In the genomic region with DNA sequence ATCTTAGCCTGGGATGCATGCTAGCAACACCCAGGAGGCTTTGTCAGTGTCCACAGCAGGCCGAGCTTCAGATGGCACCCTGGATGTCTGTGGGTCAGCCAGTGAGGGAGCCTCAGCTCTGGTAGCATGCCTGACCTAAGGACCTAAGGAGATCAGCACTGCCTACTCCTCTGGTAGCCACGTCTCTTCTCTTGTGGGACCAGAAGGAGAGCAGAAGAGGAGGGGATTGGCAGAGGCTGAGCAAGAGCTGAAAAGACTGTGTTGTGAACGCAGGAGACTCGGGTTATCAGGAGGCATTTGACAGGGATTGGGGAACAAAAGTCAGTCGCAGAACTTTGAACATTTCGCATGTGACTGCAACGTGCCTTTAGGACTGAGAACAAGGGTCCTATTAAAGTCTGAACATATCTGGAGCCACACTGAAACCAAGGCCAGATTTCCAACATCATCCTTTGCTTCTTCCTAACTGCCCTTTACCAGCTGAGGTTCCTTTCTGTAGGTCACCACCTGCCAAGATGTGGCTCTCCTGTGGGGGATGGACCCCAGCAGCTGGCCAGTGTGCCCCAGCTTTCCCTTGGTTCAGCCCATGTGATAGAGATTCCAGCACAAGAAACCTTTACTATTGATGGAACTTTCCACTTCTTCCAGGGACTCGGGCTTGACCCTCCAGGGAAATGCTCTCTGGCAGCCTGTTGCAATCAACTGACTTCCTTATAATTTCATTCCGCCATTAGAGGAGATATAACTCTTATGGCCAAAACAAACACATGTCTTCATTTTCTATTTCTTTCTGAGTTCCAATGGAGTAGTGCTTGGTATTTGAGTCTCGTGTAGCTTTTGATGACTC, we compare ENCODE assay signal across 24 mouse cellular contexts.
A peak's percentile ranks its signal among the peaks of the same experiment; 100 is the strongest.
DNase-seq lines count a peak whose midpoint lies in the region; TF ChIP-seq lines count a peak whose summit lies in the region.
"Had no signal": no experiment of that assay in that cellular context is flagged by ENCODE, and none has a peak within 500 bp of the region (broad histone marks: within the 10 kb centered on the region; RNA-seq: fewer than 3 reads in every experiment).

No protein-coding gene starts in this region.

- TF ChIP-seq CTCF in gastrocnemius, adult 2 months (IDR thresholded peaks at IDR 0.05): no peak
- TF ChIP-seq CTCF in layer of hippocampus, adult 2 months (conservative IDR thresholded peaks at IDR 0.05): no peak

- no peak overlapping the region for H3K4me3 ChIP-seq in gastrocnemius, adult 2 months
- no peak overlapping the region for H3K4me3 ChIP-seq in layer of hippocampus, adult 2 months
- H3K4me3 ChIP-seq in brown adipose tissue, adult 24 weeks (ENCODE audit: insufficient read depth, low read depth, low read length): no peak overlapping the region
- H3K4me3 ChIP-seq: embryonic facial prominence, embryonic 12.5 days; forebrain, embryonic 13.5 days; heart, embryonic 15.5 days; hindbrain, embryonic 15.5 days; midbrain, embryonic 10.5 days; myocyte; neural tube, embryonic 13.5 days had no signal

- peak overlapping the region; percentile 56 for H3K27ac ChIP-seq in gastrocnemius, adult 2 months
- H3K27ac ChIP-seq in layer of hippocampus, adult 2 months: peak overlapping the region; percentile 92
- H3K27ac ChIP-seq in brown adipose tissue, adult 24 weeks (replicated peaks; ENCODE audit: low read depth, low read length): peak overlapping the region; percentile 25; the same call in 1 of the 2 replicates
- H3K27ac ChIP-seq: embryonic facial prominence, embryonic 12.5 days; forebrain, embryonic 13.5 days; heart, embryonic 15.5 days; hindbrain, embryonic 15.5 days; midbrain, embryonic 10.5 days; neural tube, embryonic 13.5 days had no signal

- H3K4me1 ChIP-seq in brown adipose tissue, adult 24 weeks (ENCODE audit: control insufficient read depth, insufficient read depth, insufficient read length, low read length): peaks cover 13% of the 10 kb centered on the region

- DNase-seq in gastrocnemius, adult 2 months: no peak
- DNase-seq in gastrocnemius, postnatal 25 days: no peak
- DNase-seq in kidney, adult 11 months: peak; percentile 41
- DNase-seq in kidney, postnatal 4 days: no peak
- no peak for DNase-seq in layer of hippocampus, adult 2 months (ENCODE audit: low spot score in 2 of 2)
- no peak for DNase-seq in layer of hippocampus, adult 11-12 months (ENCODE audit: low spot score)
- no peak for DNase-seq in thymus, postnatal 0 days (ENCODE audit: low spot score)
- DNase-seq: adrenal gland, adult 2 months; cerebellum, adult 18-20 months; cerebellum, postnatal 14 days; gastrocnemius, postnatal 36 days; layer of hippocampus, postnatal 36 days; lung, postnatal 4 days; retina, postnatal 1 day; right cerebral cortex, postnatal 25 days; spleen, adult 18-20 months had no signal

- intact Hi-C loops in gastrocnemius, adult 2 months (cut with DNase I): no loop called here

Comparison
In these comparisons a context has a peak if more than half of its experiments do, and no peak if none do; other contexts are left out.
1. H3K27ac ChIP-seq: peak in every context shown above with its lines; median percentile 92 in layer of hippocampus, adult 2 months; 56 in gastrocnemius, adult 2 months; 25 in brown adipose tissue, adult 24 weeks.